Mouse (Mus musculus) liver, embryonic 15.5 days (tissue): ENCODE data around the gene Haghl. TPM values are rescaled to one million over a fixed set of nuclear protein-coding genes. Genes with fewer than 3 reads are reported as not detected.
"Not testable (repeated sequence)": the region's sequence is repeated elsewhere in the genome, so short reads cannot be mapped to it uniquely, and the experiment has no call there.

Experiments used
- ATAC-seq: fragments of 200-750 bp; cut with Nextera tagmentation; 2 replicates; pipeline ENCODE4 v1.8.0; 2017; ENCODE audit warnings: moderate number of reproducible peaks, mild to moderate bottlenecking, moderate library complexity; ENCODE audit not compliant: insufficient read depth
- H3K27ac ChIP-seq: fragments of 300-500 bp; sonication (generic); replicated peaks from 2 replicates; pipeline ENCODE4 v1.5.1; 2015; ENCODE audit warnings: mild to moderate bottlenecking, inconsistent platforms
- H3K27me3 ChIP-seq: fragments of 300-500 bp; sonication (generic); 2 replicates; pipeline ENCODE4 v1.6.1; 2015; ENCODE audit warnings: mild to moderate bottlenecking, inconsistent platforms
- H3K36me3 ChIP-seq: fragments of 300-500 bp; sonication (generic); replicated peaks from 2 replicates; pipeline ENCODE4 v1.6.1; 2015; ENCODE audit warnings: moderate library complexity, mild to moderate bottlenecking, inconsistent platforms
- H3K4me1 ChIP-seq: fragments of 300-500 bp; sonication (generic); replicated peaks from 2 replicates; pipeline ENCODE4 v1.6.1; 2015; ENCODE audit warnings: inconsistent platforms
- H3K4me2 ChIP-seq: fragments of 300-500 bp; sonication (generic); 2 replicates; pipeline ENCODE4 v1.6.1; 2015; ENCODE audit warnings: moderate library complexity, mild to moderate bottlenecking, inconsistent platforms
- H3K4me3 ChIP-seq: fragments of 300-500 bp; sonication (generic); replicated peaks from 2 replicates; pipeline ENCODE4 v1.5.1; 2015; ENCODE audit warnings: mild to moderate bottlenecking, inconsistent platforms
- H3K9ac ChIP-seq: fragments of 300-500 bp; sonication (generic); 2 replicates; pipeline ENCODE4 v1.6.1; 2015; ENCODE audit warnings: moderate library complexity, mild to moderate bottlenecking, inconsistent platforms
- H3K9me3 ChIP-seq: fragments of 300-500 bp; sonication (generic); replicated peaks from 2 replicates; pipeline ENCODE4 v1.6.1; 2016; ENCODE audit warnings: inconsistent platforms
- WGBS: fragments of 180-500 bp; shearing (Covaris S2); methylation state at CpG from one replicate; pipeline ENCODE4 v1.1.7; 2015; ENCODE audit warnings: mixed read lengths; ENCODE audit not compliant: insufficient replicate concordance; 5-methylcytosine and 5-hydroxymethylcytosine counted together
- polyA plus RNA-seq: library from polyadenylated mRNA; unstranded; fragments of >200 nt; fragmentation: Nextera tagmentation; extraction: Ambion mirVana; gene quantifications from 2 replicates; pipeline ENCODE4 v1.2.1, GENCODE M21; 2015

Haghl gene
- polyA plus RNA-seq, 1 experiment from 2014 or later: 5.6 TPM

- WGBS: 60% methylated on average over 9 of the region's 9 CpGs
- Histone ChIP-seq H3K4me1 (no peaks in the 10 kb centered on the region), H3K27ac (no peak overlapping the region), H3K36me3 (no peaks in the 10 kb centered on the region), H3K9me3 (no peaks in the 10 kb centered on the region), H3K27me3 (peaks cover 14% of the 10 kb centered on the region), H3K9ac (no peak overlapping the region), H3K4me2 (no peak overlapping the region), H3K4me3 (no peak overlapping the region)
- no peak for ATAC-seq
Measured at GRCm38 (mm10) chr17:25756378-25757242, 28.9 kb downstream of the Haghl start.

GRCm38 (mm10) chr17:25755627-25756377 lies 29.7 kb downstream of the Haghl start:
- Histone ChIP-seq H3K4me1 (no peaks in the 10 kb centered on the region), H3K36me3 (no peaks in the 10 kb centered on the region), H3K9me3 (no peaks in the 10 kb centered on the region), H3K4me2 (no peak overlapping the region), H3K27me3 (peaks cover 14% of the 10 kb centered on the region), H3K27ac (no peak overlapping the region), H3K4me3 (no peak overlapping the region), H3K9ac (no peak overlapping the region)
- WGBS: 33% methylated on average over 4 of the region's 4 CpGs
- ATAC-seq: no peak

- H3K4me2 ChIP-seq: no peak overlapping the region
- no peak for ATAC-seq
- peaks cover 13% of the 10 kb centered on the region for H3K27me3 ChIP-seq
- H3K36me3 ChIP-seq: no peaks in the 10 kb centered on the region
- H3K4me1 ChIP-seq: no peaks in the 10 kb centered on the region
- WGBS: 59% methylated on average over 4 of the region's 4 CpGs
- H3K9ac ChIP-seq: no peak overlapping the region
- no peak overlapping the region for H3K4me3 ChIP-seq
- no peaks in the 10 kb centered on the region for H3K9me3 ChIP-seq
- no peak overlapping the region for H3K27ac ChIP-seq
Measured at GRCm38 (mm10) chr17:25755086-25755485, 30.4 kb downstream of the Haghl start.

GRCm38 (mm10) chr17:25754241-25754640 lies 31.2 kb downstream of the Haghl start, which contains the start of gene Msln:
Gene Msln, minus strand, starts transcription at chr17:25754378.
- 74% methylated on average over 9 of the region's 9 CpGs for WGBS
- no peak within 1 kb of the TSS for H3K4me3 ChIP-seq
- no peaks in the 10 kb centered on the region for H3K36me3 ChIP-seq
- H3K4me1 ChIP-seq: no peaks in the 10 kb centered on the region
- H3K9ac ChIP-seq: no peak within 1 kb of the TSS
- no peak within 1 kb of the TSS for H3K27ac ChIP-seq
- no peak for ATAC-seq
- H3K4me2 ChIP-seq: no peak within 1 kb of the TSS
- H3K27me3 ChIP-seq: peaks cover 11% of the 10 kb centered on the region
- H3K9me3 ChIP-seq: no peaks in the 10 kb centered on the region

- no peak for ATAC-seq
- no peak overlapping the region for H3K4me2 ChIP-seq
- WGBS: 54% methylated on average over 5 of the region's 5 CpGs
- H3K27ac ChIP-seq: no peak overlapping the region
- H3K9me3 ChIP-seq: no peaks in the 10 kb centered on the region
- H3K27me3 ChIP-seq: no peaks in the 10 kb centered on the region
- H3K4me3 ChIP-seq: no peak overlapping the region
- no peaks in the 10 kb centered on the region for H3K4me1 ChIP-seq
- H3K9ac ChIP-seq: no peak overlapping the region
- no peaks in the 10 kb centered on the region for H3K36me3 ChIP-seq
Measured at GRCm38 (mm10) chr17:25751446-25751845, 34.0 kb downstream of the Haghl start.

- Histone ChIP-seq H3K4me2 (no peak overlapping the region), H3K36me3 (no peaks in the 10 kb centered on the region), H3K9ac (no peak overlapping the region), H3K9me3 (no peaks in the 10 kb centered on the region), H3K4me1 (no peaks in the 10 kb centered on the region), H3K27ac (no peak overlapping the region), H3K4me3 (no peak overlapping the region), H3K27me3 (no peaks in the 10 kb centered on the region)
- WGBS: 65% methylated on average over 6 of the region's 6 CpGs
- ATAC-seq: no peak
Measured at GRCm38 (mm10) chr17:25749314-25749713, 36.2 kb downstream of the Haghl start.

GRCm38 (mm10) chr17:25748238-25748637 lies 37.2 kb downstream of the Haghl start:
- Histone ChIP-seq H3K4me3 (no peak overlapping the region), H3K27me3 (no peaks in the 10 kb centered on the region), H3K9me3 (no peaks in the 10 kb centered on the region), H3K4me1 (no peaks in the 10 kb centered on the region), H3K9ac (no peak overlapping the region), H3K27ac (no peak overlapping the region), H3K4me2 (no peak overlapping the region), H3K36me3 (no peaks in the 10 kb centered on the region)
- WGBS: 74% methylated on average over 4 of the region's 4 CpGs
- no peak for ATAC-seq

GRCm38 (mm10) chr17:25744311-25744710 lies 41.2 kb downstream of the Haghl start:
- no peak overlapping the region for H3K9ac ChIP-seq
- no peaks in the 10 kb centered on the region for H3K9me3 ChIP-seq
- H3K27ac ChIP-seq: no peak overlapping the region
- H3K27me3 ChIP-seq: peaks cover 3% of the 10 kb centered on the region; the same call in 1 of the 2 replicates
- 59% methylated on average over 10 of the region's 10 CpGs for WGBS
- no peaks in the 10 kb centered on the region for H3K4me1 ChIP-seq
- no peak for ATAC-seq
- no peaks in the 10 kb centered on the region for H3K36me3 ChIP-seq
- H3K4me2 ChIP-seq: no peak overlapping the region
- no peak overlapping the region for H3K4me3 ChIP-seq

GRCm38 (mm10) chr17:25743831-25744230 lies 41.6 kb downstream of the Haghl start:
- Histone ChIP-seq H3K27ac (no peak overlapping the region), H3K4me3 (no peak overlapping the region), H3K9me3 (no peaks in the 10 kb centered on the region), H3K27me3 (peaks cover 3% of the 10 kb centered on the region; the same call in 1 of the 2 replicates), H3K36me3 (no peaks in the 10 kb centered on the region), H3K4me1 (no peaks in the 10 kb centered on the region), H3K4me2 (no peak overlapping the region), H3K9ac (no peak overlapping the region)
- no peak for ATAC-seq
- 77% methylated on average over 9 of the region's 9 CpGs for WGBS

GRCm38 (mm10) chr17:25741471-25741870 lies 44.0 kb downstream of the Haghl start:
- not testable (repeated sequence) for H3K27ac ChIP-seq, H3K4me2 ChIP-seq, H3K9me3 ChIP-seq, H3K4me3 ChIP-seq, H3K36me3 ChIP-seq, H3K27me3 ChIP-seq, H3K4me1 ChIP-seq, ATAC-seq, H3K9ac ChIP-seq
- WGBS: 61% methylated on average over 12 of the region's 12 CpGs

- H3K9ac ChIP-seq: no peak overlapping the region
- no peaks in the 10 kb centered on the region for H3K36me3 ChIP-seq
- WGBS: 52% methylated on average over 7 of the region's 7 CpGs
- ATAC-seq: no peak
- H3K4me3 ChIP-seq: no peak overlapping the region
- no peaks in the 10 kb centered on the region for H3K9me3 ChIP-seq
- peaks cover 3% of the 10 kb centered on the region; the same call in 1 of the 2 replicates for H3K27me3 ChIP-seq
- no peaks in the 10 kb centered on the region for H3K4me1 ChIP-seq
- H3K27ac ChIP-seq: no peak overlapping the region
- H3K4me2 ChIP-seq: no peak overlapping the region
Measured at GRCm38 (mm10) chr17:25738861-25739260, 46.6 kb downstream of the Haghl start.
